Mouse (Mus musculus) cerebellum, postnatal 36 days (tissue): ENCODE measurements at regions not wholly inside any gene's neighbourhood (a gene's known extent, or its start where the extent isn't known, plus 50 kb on each side); places are given as distances from the start of the nearest gene placed in this dataset.

Source experiments
- DNase-seq, 2 experiments: peaks; one replicate each; pipeline ENCODE4 v3.0.0; 2021 to 2022; ENCODE audit warnings: mixed read lengths in 2 of 2

DNA sequence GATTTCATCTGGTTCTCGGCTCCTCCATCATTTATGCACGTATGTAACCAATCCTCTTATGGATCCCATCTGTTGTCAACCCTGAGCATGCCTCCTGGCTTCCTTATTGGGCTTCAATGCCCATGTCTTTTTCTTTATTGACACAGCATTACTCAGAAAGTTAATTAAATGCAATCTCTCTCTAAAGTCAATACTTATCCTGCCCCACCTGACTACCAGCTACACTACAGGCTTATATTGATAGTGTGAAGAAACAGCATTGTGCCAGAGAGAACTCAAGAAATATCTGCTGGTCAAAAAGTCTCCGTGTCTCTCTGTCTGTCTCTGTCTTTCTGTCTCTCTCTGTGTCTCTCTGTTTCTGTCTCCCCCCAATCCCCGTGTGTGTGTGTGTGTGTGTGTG, 194.7 kb upstream of the Rfx3 start:
- DNase-seq: no peak

DNA sequence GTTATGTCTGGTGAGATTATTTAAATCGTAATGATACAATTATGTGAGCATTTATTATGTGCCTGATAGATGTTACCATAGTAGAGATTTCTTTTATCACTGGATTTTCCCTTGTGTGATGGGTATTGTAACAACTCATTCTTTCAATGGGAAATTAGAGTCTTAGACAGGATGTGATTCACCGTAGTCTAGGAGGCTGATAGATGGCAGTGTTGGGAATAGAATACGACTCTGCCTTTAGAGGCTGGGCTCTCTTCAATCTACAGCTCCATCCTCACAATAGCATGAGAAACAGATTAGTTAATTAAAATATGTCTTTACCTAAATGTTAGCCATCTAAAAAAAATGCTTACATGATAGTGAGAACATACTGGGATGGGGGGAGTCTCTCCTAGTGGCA, 192.8 kb upstream of the Rfx3 start:
- DNase-seq: no peak

GRCm38 (mm10) chr19:28199385-28199784, 188.4 kb upstream of the Rfx3 start:
- no peak for DNase-seq

DNA sequence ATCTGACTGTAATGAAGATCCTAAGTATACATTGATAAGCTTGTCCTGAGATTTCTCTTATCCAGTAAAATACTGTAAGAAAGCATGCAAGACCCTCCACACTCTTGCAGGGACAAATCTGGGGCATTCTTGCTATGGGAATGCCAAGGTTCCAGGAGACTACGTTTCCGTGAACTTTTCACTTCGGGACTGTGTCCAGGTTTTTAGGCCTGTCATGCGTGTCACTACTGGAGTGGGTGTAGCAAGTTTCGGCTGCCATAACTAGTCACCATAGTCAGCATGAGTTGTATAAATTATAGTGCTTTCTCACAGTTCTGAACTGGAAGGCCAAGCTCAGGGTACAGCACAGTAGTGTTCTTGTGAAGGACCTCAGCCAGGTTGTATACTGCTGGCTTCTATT, 185.9 kb upstream of the Rfx3 start:
- DNase-seq: no peak

DNA sequence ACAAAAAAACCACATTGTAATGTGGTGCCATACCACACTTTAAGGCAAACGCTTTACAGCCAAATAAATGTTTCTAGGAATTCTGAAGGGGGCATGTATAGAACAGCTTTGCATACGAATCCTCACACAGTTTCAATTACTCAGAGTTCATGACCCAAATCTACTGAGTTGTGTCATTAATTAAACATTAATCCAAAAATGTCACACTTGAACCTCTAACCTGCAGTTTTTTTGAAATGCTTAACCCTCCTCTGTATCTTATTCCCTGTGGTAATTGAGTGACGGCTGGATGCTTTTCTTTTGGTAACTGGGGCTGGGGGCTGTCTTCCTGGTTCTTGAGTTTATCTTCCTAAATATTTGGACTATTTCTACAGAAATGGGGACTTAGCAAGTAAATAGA, 181.3 kb upstream of the Rfx3 start:
- DNase-seq: no peak

GRCm38 (mm10) chr19:28191428-28192116, 180.6 kb upstream of the Rfx3 start:
- no peak for DNase-seq

DNA sequence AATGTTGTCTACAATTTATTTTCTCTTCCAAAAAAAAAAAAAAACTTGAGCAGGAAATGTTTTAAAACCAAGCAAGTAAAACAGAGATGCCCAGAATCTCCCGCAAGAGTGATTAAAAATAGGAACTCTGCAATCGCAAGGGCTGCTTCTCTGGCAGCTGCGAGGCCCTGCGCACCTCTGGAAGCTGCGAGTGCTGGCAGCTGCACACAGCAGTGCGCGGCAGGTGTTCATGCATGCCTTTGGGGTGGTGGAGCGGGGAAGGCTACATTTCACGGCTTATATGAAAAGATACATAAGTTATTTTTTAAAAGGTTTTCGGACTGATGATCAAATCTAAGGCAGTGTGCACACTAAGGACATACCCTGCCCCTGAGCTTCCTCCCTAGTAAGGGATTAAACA, 179.3 kb upstream of the Rfx3 start:
- no peak for DNase-seq

DNA sequence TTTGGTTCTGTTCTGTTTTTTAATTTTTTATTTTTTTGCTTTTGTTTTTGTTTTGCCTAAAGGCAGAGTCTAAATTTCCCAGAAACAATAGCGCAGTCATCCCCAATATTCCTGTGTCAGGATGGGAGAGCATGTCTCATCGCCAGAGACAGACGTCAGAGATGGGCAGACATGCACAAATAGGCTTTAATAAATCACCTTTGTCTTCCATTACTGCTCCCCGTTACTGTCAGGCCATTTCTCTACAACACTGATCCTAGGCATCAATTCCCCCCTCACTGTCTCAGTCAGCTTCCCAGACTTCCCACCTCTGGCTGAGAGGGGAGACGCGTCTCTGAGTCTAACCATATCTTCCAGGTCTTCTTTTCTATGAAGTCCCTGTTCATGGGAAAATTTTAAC, 177.4 kb upstream of the Rfx3 start:
- no peak for DNase-seq

DNA sequence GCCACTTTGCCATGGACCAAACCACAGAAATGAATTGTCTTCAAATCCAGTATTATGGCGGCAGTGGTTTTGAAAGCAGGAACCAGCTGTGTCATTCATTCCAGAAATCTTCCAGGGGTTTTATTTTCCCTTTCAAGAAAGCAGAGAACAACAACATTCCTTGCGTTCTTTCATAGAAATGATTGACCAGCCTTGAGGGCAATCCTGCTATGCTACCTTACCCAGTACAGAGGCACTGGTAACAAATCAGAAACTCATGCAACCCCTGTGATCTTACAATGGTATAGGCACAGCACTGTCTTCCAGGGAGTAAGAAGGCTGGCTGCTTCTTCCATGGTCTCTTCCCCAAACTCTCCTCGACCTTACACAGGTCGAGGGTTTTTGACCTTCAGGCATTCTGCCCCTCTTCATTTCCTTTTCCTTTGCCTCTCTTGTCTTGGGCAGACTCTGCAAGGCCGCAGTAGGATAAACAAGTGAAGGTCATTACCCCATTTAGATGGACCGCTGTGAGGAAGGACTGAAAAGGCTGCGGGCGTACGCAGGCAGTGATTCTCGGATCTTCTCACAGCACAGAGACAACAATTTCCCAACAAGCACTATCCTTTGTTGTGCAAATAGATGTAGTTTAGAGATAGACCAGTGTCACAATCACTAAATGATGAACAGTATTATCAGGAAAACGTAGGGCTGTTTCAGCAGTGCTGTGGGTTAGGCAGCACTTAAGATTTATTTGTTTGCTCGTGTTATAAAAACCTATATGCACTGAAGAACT, 171.6 kb upstream of the Rfx3 start:
- no peak for DNase-seq

DNA sequence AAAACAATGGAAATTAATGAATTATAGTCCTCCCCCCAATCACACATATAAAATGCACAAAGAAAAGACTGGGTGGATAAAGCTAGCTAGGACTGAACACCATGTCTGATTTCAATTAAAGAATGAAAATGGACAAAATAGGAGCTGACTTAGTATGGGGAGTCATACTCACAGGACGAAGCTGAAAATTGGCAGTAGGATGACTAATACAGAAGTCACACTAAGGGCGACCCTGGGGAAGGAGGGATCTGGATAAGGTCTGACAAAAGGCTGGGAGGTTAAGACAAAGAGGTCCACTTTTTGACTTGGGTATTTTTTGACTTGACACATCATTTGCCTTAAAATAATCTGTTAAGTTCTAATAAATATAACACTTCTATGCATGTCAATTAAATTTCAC, 170.2 kb upstream of the Rfx3 start:
- DNase-seq: no peak

GRCm38 (mm10) chr19:28178114-28178513, 167.1 kb upstream of the Rfx3 start:
- DNase-seq: no peak

DNA sequence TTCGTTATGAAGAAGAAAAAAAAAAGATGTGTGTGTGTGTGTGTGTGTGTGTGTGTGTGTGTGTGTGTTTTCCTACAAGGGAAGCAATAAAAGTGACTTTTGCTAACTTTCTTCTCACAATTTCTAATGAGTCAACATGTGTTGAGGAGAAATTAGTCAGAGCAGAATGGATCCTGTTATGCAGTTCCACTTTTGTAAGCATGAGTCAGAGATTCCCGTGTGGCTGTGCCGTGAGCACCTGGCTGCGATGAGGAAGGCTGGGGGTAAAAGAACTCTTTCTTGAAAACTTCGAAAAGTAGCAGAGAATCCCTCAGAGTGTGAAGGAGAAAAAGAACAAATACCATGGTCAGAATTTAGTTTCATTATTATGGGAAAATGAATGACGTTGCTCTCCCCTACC, 165.9 kb upstream of the Rfx3 start:
- no peak for DNase-seq

- no peak for DNase-seq
Observed at GRCm38 (mm10) chr19:28171836-28172534, 161.0 kb upstream of the Rfx3 start.

GRCm38 (mm10) chr19:28167451-28168165, 156.6 kb upstream of the Rfx3 start:
- DNase-seq: no peak

- DNase-seq: no peak
Observed at GRCm38 (mm10) chr19:28166626-28167025, 155.7 kb upstream of the Rfx3 start.

DNA sequence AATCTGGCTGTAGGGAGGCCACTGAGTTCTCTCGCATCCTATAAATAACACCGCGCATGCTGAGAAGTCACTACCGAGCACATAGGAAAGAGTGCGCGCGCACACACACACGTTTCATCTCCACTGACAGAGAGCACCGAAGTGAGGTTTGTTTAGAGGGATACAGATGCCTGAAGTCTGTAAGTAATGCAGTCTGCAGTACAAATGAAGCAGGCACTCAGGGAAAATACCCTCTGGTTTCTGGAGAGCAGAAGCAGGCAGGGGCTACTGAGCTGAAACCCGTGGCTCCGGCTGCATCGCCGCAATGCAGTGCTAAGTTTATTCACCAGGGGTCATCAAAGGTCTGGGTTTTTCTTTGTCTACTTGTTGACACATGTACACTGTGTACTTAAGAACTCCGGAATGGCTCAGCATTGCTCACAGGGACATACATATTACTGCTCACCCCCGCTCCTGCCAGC, 155.0 kb upstream of the Rfx3 start:
- DNase-seq: peak; percentile 54 to 73

DNA sequence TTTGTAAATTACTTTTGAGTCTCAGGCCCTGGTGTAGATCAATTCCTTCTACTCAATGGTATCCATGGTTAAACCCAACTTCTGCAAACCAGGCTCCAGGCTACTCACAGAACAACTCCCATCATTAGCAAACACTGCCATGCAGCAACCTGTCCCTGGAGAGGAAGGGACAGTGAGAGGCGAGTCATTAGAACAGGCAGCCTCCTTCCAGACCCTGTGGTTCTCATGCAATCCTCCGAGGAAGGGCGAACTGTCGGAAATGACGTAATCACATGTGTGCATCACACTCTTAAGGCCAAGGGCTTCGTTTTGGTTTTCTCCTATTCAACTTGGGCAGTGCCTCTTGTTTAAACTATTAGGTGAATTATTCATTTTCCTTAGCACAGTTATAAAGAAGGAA, 152.2 kb upstream of the Rfx3 start:
- DNase-seq: no peak

DNA sequence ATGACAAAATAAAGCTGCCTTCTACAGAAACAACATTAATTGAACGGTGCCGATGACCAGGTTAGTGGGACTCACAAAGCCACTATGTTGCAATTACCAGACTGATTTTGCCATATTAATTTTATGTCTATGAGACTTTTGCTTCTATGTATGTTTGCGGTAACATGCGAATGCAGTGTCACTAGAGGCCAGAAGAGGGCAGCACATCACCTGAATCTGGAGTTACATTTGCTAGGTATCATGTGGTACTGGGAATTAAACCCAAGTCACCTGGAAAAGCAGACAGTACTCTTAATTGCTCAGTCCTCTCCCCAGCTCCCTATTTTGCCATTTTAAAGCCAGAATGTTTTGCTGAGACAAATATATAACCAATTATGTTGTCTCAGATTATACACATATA, 149.6 kb upstream of the Rfx3 start:
- peak in 1 of 2 experiments; percentile 12 for DNase-seq

GRCm38 (mm10) chr19:28157196-28157595, 146.2 kb upstream of the Rfx3 start:
- DNase-seq: no peak

GRCm38 (mm10) chr19:28137581-28137980, 126.6 kb upstream of the Rfx3 start:
- DNase-seq: no peak

DNA sequence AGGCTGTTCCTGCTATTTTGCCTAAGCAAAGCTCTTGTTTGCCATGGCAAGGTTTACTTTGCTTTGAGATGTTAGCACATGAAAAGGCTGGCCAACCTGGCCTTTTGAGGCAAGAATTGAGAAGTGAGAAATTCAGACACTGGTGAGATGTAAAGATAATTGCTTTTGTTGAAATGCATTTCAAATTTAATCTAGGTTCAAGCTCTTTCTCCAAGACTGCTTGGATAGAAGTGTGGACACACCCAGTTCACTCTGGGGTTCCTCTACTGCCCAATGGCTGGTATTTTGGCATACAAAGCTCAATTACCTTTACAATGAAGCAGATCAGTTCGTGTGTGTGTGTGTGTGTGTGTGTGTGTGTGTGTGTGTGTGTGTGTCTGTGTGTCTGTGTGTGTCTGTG, 123.8 kb upstream of the Rfx3 start:
- DNase-seq: no peak

DNA sequence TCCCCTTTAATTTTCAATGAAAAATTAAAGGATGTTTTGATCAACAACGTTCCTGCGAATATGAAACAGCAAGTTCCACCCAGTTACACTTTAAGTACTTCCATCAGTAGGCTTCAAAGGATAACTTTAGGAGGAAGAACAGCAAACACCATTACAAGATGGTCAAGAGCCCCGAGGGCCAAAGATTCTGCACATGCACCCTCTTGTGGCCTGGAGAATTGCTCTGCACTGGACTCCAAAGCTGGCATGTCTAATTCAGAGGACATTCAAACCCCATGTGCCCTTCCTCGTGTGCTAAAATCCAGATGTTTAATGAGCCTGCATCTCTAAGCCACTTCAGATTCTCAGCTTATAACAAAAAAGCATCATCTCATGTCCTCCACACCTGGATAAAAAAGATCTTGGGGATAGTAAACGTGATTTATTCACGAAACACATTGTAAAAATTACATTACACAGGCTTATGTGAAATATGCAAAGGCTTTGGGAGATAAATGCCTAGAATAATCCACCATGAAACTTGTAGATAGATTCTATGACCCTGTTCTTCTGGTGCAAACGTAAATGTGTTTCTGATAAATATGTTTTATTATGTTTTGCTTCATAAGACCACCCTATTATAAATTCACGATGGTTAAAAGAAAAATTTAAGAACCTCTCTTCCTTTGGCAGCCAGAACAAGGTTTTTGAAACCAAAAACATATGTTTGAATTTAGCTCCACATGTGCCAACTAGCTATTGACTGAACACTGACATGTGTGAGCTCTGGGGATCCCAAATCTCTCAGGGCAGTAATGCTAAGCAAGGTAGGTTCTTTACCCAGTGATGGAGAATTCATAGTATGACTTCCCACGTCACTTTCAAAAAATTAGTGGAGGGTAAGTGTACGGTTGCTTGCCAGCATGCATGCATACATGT, 100.6 kb upstream of the Rfx3 start:
- no peak for DNase-seq
